Mouse (Mus musculus) lung, embryonic 14.5 days (tissue): ENCODE data around the gene Frmd4b. TPM values are rescaled to one million over a fixed set of nuclear protein-coding genes. Genes with fewer than 3 reads are reported as not detected.
"Not testable (repeated sequence)": the region's sequence is repeated elsewhere in the genome, so short reads cannot be mapped to it uniquely, and the experiment has no call there.

Experiments used
- ATAC-seq: fragments of 200-750 bp; cut with Nextera tagmentation; 2 replicates; pipeline ENCODE4 v1.8.0; 2017; ENCODE audit warnings: mild to moderate bottlenecking, moderate TSS enrichment, moderate library complexity; ENCODE audit not compliant: insufficient read depth
- DNase-seq: peaks from one replicate; pipeline ENCODE4 v3.0.0-alpha.2; 2015
- H3K27ac ChIP-seq: fragments of 300-500 bp; sonication (generic); 2 replicates; pipeline ENCODE4 v1.5.1; 2014; ENCODE audit warnings: low read depth, mild to moderate bottlenecking, moderate library complexity
- H3K27me3 ChIP-seq: fragments of 300-500 bp; sonication (generic); 2 replicates; pipeline ENCODE4 v1.6.1; 2014; ENCODE audit warnings: low read length, control low read depth; ENCODE audit not compliant: insufficient read depth
- H3K36me3 ChIP-seq: fragments of 300-500 bp; sonication (generic); 2 replicates; pipeline ENCODE4 v1.6.1; 2014; ENCODE audit warnings: control low read depth; ENCODE audit not compliant: insufficient read depth
- H3K4me1 ChIP-seq: fragments of 300-500 bp; sonication (generic); 2 replicates; pipeline ENCODE4 v1.6.1; 2014; ENCODE audit warnings: antibody characterized with exemption, control low read depth; ENCODE audit not compliant: insufficient read depth
- H3K4me2 ChIP-seq: fragments of 300-500 bp; sonication (generic); 2 replicates; pipeline ENCODE4 v1.6.1; 2014; ENCODE audit warnings: mild to moderate bottlenecking
- H3K4me3 ChIP-seq: fragments of 300-500 bp; sonication (generic); 2 replicates; pipeline ENCODE4 v1.5.1; 2014; ENCODE audit warnings: low read depth, low read length
- H3K9ac ChIP-seq: fragments of 300-500 bp; sonication (generic); 2 replicates; pipeline ENCODE4 v1.6.1; 2014
- H3K9me3 ChIP-seq: fragments of 300-500 bp; sonication (generic); 2 replicates; pipeline ENCODE4 v1.6.1; 2016; ENCODE audit warnings: low read depth, low read length, control low read depth
- CTCF ChIP-seq: IDR thresholded peaks from 2 replicates; pipeline ENCODE4 v1.5.1; 2016; ENCODE audit warnings: antibody characterized with exemption, low read depth
- WGBS: fragments of 180-500 bp; shearing (Covaris S2); extraction: QIAGEN DNeasy Blood & Tissue Kit; methylation state at CpG from one replicate; pipeline ENCODE4 v1.1.7; 2014; 5-methylcytosine and 5-hydroxymethylcytosine counted together
- polyA plus RNA-seq: library from polyadenylated mRNA; unstranded; fragments of >200 nt; fragmentation: Nextera tagmentation; extraction: Ambion mirVana; gene quantifications from 2 replicates; pipeline ENCODE4 v1.2.1, GENCODE M21; 2014

The Frmd4b gene
- polyA plus RNA-seq, 1 experiment from 2014 or later, result 20.8 TPM

DNA sequence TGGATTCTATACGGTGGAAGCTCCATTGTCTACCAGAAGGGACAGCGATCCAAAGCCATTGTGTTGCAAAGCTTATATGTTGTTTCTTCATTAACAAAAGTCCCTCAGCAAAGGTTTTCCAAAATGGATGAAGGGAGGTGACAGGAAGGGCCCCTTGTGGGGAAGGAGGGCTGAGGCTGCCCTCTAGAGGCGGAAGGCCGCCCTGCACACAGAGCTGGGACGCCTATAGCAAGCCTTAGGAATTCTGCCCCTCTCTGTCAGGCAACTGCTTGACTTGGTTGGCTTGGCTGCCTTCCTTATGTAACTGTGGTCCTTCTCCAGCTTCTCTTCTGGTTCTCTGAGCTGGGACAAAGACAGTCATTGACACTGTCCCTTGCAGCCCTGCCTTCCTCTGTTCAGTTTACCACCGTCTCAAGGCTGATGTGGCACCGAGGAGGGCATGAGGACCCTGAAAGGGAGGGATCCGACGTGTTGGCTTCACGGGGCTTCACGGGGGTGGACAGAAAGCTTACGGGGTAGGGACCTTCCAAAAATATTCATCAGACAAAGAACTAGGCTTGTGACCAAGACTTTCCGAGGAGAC, 200.3 kb downstream of the Frmd4b start:
- no peak overlapping the region for H3K9ac ChIP-seq
- no peak overlapping the region for H3K4me3 ChIP-seq
- H3K4me1 ChIP-seq, result no peaks in the 10 kb centered on the region
- no peak overlapping the region for H3K27ac ChIP-seq
- no peaks in the 10 kb centered on the region for H3K27me3 ChIP-seq
- peak; percentile 72; the same call in 1 of the 2 replicates for ATAC-seq
- peak; percentile 96 for TF ChIP-seq CTCF
- H3K4me2 ChIP-seq, result no peak overlapping the region
- 59% methylated on average over 13 of the region's 13 CpGs for WGBS
- DNase-seq, result peak; percentile 85
- H3K9me3 ChIP-seq, result no peaks in the 10 kb centered on the region
- H3K36me3 ChIP-seq, result no peaks in the 10 kb centered on the region

DNA sequence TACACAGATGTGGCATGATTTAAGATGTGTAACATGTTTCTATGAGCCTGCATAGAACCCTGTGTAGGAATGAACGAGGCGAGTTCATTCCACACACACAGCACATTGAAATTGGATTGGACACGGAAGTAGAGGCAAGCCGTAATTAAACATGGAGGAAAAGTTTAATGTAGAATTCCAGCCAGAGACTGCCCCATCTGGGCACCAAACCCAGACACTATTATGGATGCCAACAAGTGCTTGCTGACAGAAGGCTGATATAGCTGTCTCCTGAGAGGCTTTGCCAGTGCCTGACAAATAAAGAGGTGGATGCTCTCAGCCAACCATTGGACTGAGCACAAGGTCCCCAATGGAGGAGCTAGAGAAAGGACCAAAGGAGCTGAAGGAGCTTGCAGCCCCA, 201.8 kb downstream of the Frmd4b start:
- 84% methylated on average over 4 of the region's 4 CpGs for WGBS
- ATAC-seq, result not testable (repeated sequence)

DNA sequence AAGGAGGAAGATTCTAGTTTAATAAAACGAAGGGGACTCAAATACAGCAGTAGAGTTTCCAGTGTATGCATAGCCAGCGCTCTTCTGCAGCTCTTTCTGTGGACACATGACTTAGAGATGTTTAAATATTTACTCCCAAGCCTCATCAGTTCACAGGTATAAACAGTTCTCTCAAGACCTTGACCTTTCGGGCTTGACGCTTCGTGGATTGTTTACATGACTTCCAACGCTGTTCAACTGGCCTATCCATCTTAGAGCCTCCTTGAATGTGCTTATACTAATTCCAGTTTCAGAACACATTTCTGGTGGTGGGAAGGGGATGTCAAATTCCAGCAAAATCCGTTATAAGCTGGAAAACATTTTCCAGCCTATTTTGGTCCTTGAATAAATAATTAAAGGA, 203.9 kb downstream of the Frmd4b start:
- Histone ChIP-seq H3K9me3 (no peaks in the 10 kb centered on the region), H3K4me3 (no peak overlapping the region), H3K36me3 (no peaks in the 10 kb centered on the region), H3K9ac (no peak overlapping the region), H3K27me3 (no peaks in the 10 kb centered on the region), H3K4me2 (no peak overlapping the region), H3K4me1 (no peaks in the 10 kb centered on the region), H3K27ac (peak overlapping the region; percentile 34)
- no peak for ATAC-seq
- WGBS, result 9% methylated on average over 7 of the region's 7 CpGs
- TF ChIP-seq CTCF, result no peak
- peak; percentile 74 for DNase-seq

More for the DNA sequence above, 201.8 kb downstream of the Frmd4b start:
- not testable (repeated sequence) for H3K27ac ChIP-seq, H3K4me3 ChIP-seq, H3K4me2 ChIP-seq, H3K36me3 ChIP-seq, H3K4me1 ChIP-seq, H3K27me3 ChIP-seq, H3K9ac ChIP-seq, DNase-seq, H3K9me3 ChIP-seq

DNA sequence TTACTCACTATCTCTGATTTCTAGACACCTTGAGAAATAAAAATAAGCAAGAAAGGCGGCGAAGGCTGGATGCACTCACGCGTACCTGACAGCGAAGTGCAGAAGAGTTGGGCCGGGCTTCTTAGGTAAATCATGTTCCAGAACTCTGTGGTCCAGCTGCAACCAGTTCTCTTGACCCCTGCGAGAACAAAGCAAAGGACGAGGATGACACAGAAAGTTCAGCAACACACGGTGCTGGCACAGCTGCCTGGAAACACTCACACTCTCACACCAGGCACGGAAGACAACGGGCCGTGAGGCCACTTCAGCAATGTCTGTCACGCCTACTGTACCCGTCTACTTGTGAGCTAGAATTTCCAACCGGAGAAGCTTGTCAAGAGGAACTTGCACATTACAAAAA, 204.9 kb downstream of the Frmd4b start:
- Histone ChIP-seq H3K36me3 (no peaks in the 10 kb centered on the region), H3K9me3 (no peaks in the 10 kb centered on the region), H3K4me2 (no peak overlapping the region), H3K4me3 (no peak overlapping the region), H3K27ac (no peak overlapping the region), H3K27me3 (no peaks in the 10 kb centered on the region), H3K9ac (no peak overlapping the region), H3K4me1 (no peaks in the 10 kb centered on the region)
- DNase-seq (no peak), ATAC-seq (no peak)
- TF ChIP-seq CTCF, result no peak
- WGBS, result 63% methylated on average over 15 of the region's 15 CpGs

DNA sequence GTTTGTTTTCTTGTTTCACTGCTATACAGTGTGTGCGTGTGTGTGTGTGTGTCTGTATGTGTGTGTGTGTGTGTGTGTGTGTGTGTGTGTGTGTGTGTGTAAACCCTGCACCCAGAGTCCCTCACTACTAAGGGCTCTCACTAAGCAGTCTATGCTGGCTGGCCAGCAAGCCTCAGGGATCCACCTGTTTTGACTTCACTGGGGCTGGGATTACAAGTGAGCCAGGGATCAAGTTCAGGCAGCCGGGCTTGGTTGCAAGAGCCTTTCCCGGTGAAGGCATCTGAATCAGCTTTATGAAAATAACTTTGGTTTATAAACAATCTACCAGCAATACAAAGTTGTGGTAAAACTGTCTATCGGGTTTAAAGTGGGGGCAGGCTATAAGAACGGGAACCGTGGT, 206.0 kb downstream of the Frmd4b start:
- H3K9me3 ChIP-seq, result no peaks in the 10 kb centered on the region
- no peaks in the 10 kb centered on the region for H3K4me1 ChIP-seq
- no peak overlapping the region for H3K4me3 ChIP-seq
- DNase-seq, result no peak
- H3K36me3 ChIP-seq, result no peaks in the 10 kb centered on the region
- no peak for ATAC-seq
- H3K27ac ChIP-seq, result no peak overlapping the region
- TF ChIP-seq CTCF, result no peak
- no peak overlapping the region for H3K9ac ChIP-seq
- no peaks in the 10 kb centered on the region for H3K27me3 ChIP-seq
- WGBS, result 81% methylated on average over 6 of the region's 6 CpGs
- H3K4me2 ChIP-seq, result no peak overlapping the region

DNA sequence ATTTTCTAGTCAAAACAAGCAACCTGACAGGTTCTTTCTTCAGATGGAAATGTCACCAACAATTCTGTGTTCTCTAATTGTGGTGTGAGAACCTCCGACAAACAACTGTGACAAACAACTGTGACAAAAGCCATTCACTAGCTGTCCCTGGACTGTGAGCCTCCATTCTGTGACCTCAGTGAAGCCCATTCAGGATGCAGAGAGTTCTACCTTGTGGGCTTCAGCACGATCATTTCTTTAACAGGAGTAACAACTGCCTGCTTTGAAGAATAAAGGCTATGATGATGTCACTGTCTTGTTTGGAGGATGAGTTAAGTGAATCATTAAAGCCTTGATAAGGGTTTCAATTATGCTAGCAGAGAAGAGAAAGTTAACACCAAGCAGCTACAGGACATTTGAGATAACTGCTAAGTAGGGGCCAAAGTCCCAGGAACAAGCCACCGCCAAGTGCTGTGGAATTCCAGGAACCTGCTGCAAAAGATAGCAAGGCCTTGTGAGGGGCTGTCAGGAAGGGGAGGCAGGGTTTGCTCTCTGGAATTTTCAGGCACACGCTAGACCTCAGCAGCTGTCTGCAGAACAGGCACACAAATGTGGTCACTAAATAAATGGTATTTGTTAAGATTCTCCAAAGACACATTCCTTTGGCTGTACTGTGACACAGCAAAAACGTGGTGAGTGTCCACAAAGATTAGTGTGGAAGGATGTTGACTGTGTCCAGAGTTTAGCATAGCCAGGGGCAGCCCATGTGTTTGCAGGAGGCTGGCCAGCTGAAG, 207.7 kb downstream of the Frmd4b start:
- Histone ChIP-seq H3K27ac (no peak overlapping the region), H3K27me3 (no peaks in the 10 kb centered on the region), H3K9ac (no peak overlapping the region), H3K4me2 (no peak overlapping the region), H3K4me1 (no peaks in the 10 kb centered on the region), H3K9me3 (no peaks in the 10 kb centered on the region), H3K36me3 (no peaks in the 10 kb centered on the region), H3K4me3 (no peak overlapping the region)
- TF ChIP-seq CTCF, result no peak
- ATAC-seq (peak; percentile 54), DNase-seq (peak; percentile 36)
- WGBS, result 22% methylated on average over 5 of the region's 5 CpGs

DNA sequence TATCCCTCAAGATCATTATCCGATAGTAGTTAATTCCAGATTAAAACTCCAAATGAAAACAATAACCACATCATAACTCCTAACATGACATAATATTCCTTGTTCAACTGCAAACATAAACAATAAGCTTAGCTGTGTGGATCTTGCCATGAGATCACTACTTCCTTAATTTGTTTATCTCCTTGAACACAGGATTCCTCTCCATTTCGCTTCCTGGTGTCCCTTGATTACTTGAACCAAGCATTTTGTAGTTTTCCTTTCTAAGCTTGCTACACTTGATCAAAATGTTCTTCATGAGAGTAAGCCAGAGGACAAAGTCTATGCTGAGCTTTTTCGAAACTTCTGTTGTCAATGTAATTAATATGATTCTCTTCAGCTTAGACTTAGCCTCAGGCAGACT, 209.4 kb downstream of the Frmd4b start:
- H3K9ac ChIP-seq, result no peak overlapping the region
- DNase-seq, result no peak
- ATAC-seq, result no peak
- no peaks in the 10 kb centered on the region for H3K27me3 ChIP-seq
- WGBS, result 78% methylated on average over 3 of the region's 3 CpGs
- no peaks in the 10 kb centered on the region for H3K4me1 ChIP-seq
- no peak overlapping the region for H3K4me3 ChIP-seq
- no peaks in the 10 kb centered on the region for H3K36me3 ChIP-seq
- no peak overlapping the region for H3K27ac ChIP-seq
- H3K9me3 ChIP-seq, result no peaks in the 10 kb centered on the region
- no peak for TF ChIP-seq CTCF
- H3K4me2 ChIP-seq, result no peak overlapping the region
